Mouse (Mus musculus) heart, adult 2 months (tissue): ENCODE data around the gene Rnd2.

ENCODE experiments used
- CTCF ChIP-seq: fragments of 200-600 bp; IDR thresholded peaks from 2 replicates; pipeline ENCODE4 v1.8.1; 2022; ENCODE audit warnings: antibody characterized with exemption, mild to moderate bottlenecking, moderate library complexity
- EP300 ChIP-seq: fragments of 200-500 bp; IDR thresholded peaks from 2 replicates; pipeline ENCODE4 v1.6.1; 2011; ENCODE audit warnings: low read depth, low read length, control low read depth; ENCODE audit not compliant: insufficient read depth

GRCm38 (mm10) chr11:101418991-101419390 is 45.8 kb upstream of the Rnd2 start:
- no peak for TF ChIP-seq CTCF
- no peak for TF ChIP-seq EP300
